Mouse (Mus musculus): ENCODE data around the gene Hps5. TPM values are rescaled to one million over a fixed set of nuclear protein-coding genes. Genes with fewer than 3 reads are reported as not detected.
"Not testable (repeated sequence)": the region's sequence is repeated elsewhere in the genome, so short reads cannot be mapped to it uniquely, and the experiment has no call there.

Hps5 gene
- 10 to 100 TPM; 12.2 to 17.4 (median 14.0) TPM for total RNA-seq (2022)

- peak; percentile 97 to 98 for DNase-seq (ENCODE audit: low spot score in 2 of 2)
These were observed at the start of gene Hps5, which contains the start of gene Gtf2h1 for GRCm38 (mm10) chr7:46795287-46796205. Gene Hps5, minus strand, starts transcription at chr7:46796064. Gene Gtf2h1, plus strand, starts transcription at chr7:46796103.

- peak; percentile 92 to 94 for DNase-seq (ENCODE audit: low spot score in 2 of 2)
These were observed 49.5 kb upstream of the Hps5 start for GRCm38 (mm10) chr7:46845211-46845977.

- no peak for DNase-seq (ENCODE audit: low spot score in 2 of 2)
These were observed 47.7 kb upstream of the Hps5 start for GRCm38 (mm10) chr7:46843576-46843975.

- DNase-seq (ENCODE audit: low spot score in 2 of 2), result no peak
These were observed 46.4 kb upstream of the Hps5 start for GRCm38 (mm10) chr7:46842278-46842677.

GRCm38 (mm10) chr7:46840787-46841525, 45.1 kb upstream of the Hps5 start, which contains the start of gene Ldha:
Gene Ldha, plus strand, starts transcription at chr7:46841475.
- no peak for DNase-seq (ENCODE audit: low spot score in 2 of 2)

GRCm38 (mm10) chr7:46840326-46840725, 44.5 kb upstream of the Hps5 start:
- no peak for DNase-seq (ENCODE audit: low spot score in 2 of 2)

- DNase-seq (ENCODE audit: low spot score in 2 of 2), result no peak
These were observed 44.0 kb upstream of the Hps5 start for GRCm38 (mm10) chr7:46839861-46840260.

GRCm38 (mm10) chr7:46839446-46839845, 43.6 kb upstream of the Hps5 start:
- no peak for DNase-seq (ENCODE audit: low spot score in 2 of 2)

- DNase-seq (ENCODE audit: low spot score in 2 of 2), result peak; percentile 80 to 88
These were observed 43.0 kb upstream of the Hps5 start for GRCm38 (mm10) chr7:46838891-46839302.

GRCm38 (mm10) chr7:46838104-46838671, 42.3 kb upstream of the Hps5 start:
- DNase-seq (ENCODE audit: low spot score in 2 of 2), result peak; percentile 48 to 70

- DNase-seq (ENCODE audit: low spot score in 2 of 2), result no peak
These were observed 41.2 kb upstream of the Hps5 start for GRCm38 (mm10) chr7:46837073-46837472.

- DNase-seq (ENCODE audit: low spot score in 2 of 2), result no peak
These were observed 40.5 kb upstream of the Hps5 start for GRCm38 (mm10) chr7:46836357-46836756.

- no peak for DNase-seq (ENCODE audit: low spot score in 2 of 2)
These were observed 39.2 kb upstream of the Hps5 start for GRCm38 (mm10) chr7:46834994-46835610.

- no peak for DNase-seq (ENCODE audit: low spot score in 2 of 2)
These were observed 37.9 kb upstream of the Hps5 start for GRCm38 (mm10) chr7:46833670-46834255.

GRCm38 (mm10) chr7:46833266-46833665, 37.4 kb upstream of the Hps5 start:
- DNase-seq (ENCODE audit: low spot score in 2 of 2), result no peak

GRCm38 (mm10) chr7:46832112-46832810, 36.4 kb upstream of the Hps5 start:
- DNase-seq (ENCODE audit: low spot score in 2 of 2), result not testable (repeated sequence)

- no peak for DNase-seq (ENCODE audit: low spot score in 2 of 2)
These were observed 35.8 kb upstream of the Hps5 start for GRCm38 (mm10) chr7:46831693-46832092.

GRCm38 (mm10) chr7:46830799-46831590, 35.1 kb upstream of the Hps5 start:
- DNase-seq (ENCODE audit: low spot score in 2 of 2), result no peak

GRCm38 (mm10) chr7:46829911-46830310, 34.0 kb upstream of the Hps5 start:
- DNase-seq (ENCODE audit: low spot score in 2 of 2), result no peak

Measured in gastrocnemius, adult 8-10 months (tissue).